Mouse (Mus musculus) layer of hippocampus, postnatal 10 days (tissue): ENCODE measurements around the gene Baiap2. TPM values are rescaled to one million over a fixed set of nuclear protein-coding genes. Genes with fewer than 3 reads are reported as not detected.

Experiments
- DNase-seq, 2 experiments: peaks; one replicate each; pipeline ENCODE4 v3.0.0; 2021; ENCODE audit warnings: low spot score in 2 of 2
- total RNA-seq, 2 experiments: library from RNA; stranded (reverse); gene quantifications; 2 replicates each; pipeline ENCODE4 v1.2.3; 2021

The Baiap2 gene
- total RNA-seq, 2 experiments from 2014 or later, result 96.2 to 102 TPM

- no peak for DNase-seq
Measured at GRCm38 (mm10) chr11:119973789-119974188, 31.2 kb downstream of the Baiap2 start.

DNA sequence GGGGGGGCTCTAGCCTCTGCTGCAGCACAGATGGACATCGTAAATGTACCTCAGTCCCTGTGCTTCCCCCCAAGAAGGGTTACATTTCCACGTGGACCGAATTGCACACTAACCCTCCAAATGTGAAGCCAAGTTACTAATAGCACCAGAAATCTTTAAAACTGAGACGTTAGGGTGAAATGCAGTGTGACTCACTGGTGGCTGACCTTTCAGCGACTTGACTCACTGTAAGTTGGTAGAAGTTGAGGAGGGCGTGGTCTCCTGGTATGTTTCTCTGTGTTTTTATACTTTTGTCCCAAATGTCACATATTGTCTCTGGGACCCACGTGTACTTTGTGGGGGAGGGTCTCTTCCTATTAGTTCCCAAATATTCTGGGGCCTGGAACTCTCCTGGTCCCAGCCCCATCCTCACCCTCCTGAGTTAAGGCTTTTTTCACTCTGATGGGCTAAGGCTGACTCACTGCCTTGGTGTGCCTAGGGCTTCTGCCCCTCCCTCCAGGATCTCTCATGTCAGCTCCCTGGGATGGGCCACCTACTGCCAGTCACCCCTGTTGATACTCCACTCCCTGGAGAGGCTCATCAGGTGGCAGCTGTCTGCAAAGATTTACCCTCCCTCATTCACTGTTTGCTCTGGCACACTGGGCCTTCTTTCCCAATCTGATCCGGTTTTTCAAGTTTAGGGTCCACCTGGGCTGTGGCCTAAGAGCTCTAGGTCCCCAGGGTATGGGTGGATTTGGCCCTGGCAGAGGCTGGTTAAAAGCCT lies 33.4 kb downstream of the Baiap2 start:
- no peak for DNase-seq

- DNase-seq, result no peak
Measured at GRCm38 (mm10) chr11:119978701-119979100, 36.1 kb downstream of the Baiap2 start.

- no peak for DNase-seq
Measured at GRCm38 (mm10) chr11:119979596-119980385, 37.2 kb downstream of the Baiap2 start.

GRCm38 (mm10) chr11:119981769-119982168 lies 39.2 kb downstream of the Baiap2 start:
- no peak for DNase-seq

DNA sequence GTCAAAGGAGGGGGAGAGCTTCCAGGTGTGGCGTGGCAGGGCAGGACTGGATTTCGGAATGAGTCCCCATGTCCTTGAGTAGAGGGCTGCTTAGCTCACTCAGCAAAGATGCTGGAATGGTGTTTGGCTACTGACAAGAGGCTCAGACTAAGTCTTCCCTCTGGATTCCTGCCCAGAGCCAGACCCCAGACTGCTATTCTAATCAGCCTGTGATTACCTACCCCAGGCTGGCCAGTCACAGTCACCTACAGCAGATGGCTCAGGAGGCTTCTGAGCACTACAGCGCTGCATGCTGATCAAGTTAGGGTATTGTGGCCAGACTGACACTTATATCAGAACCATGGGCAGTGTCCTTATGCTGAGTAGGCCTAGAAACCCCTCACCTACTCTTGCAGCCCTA lies 39.7 kb downstream of the Baiap2 start:
- DNase-seq, result no peak

- no peak for DNase-seq
Measured at GRCm38 (mm10) chr11:119983151-119983550, 40.6 kb downstream of the Baiap2 start.

DNA sequence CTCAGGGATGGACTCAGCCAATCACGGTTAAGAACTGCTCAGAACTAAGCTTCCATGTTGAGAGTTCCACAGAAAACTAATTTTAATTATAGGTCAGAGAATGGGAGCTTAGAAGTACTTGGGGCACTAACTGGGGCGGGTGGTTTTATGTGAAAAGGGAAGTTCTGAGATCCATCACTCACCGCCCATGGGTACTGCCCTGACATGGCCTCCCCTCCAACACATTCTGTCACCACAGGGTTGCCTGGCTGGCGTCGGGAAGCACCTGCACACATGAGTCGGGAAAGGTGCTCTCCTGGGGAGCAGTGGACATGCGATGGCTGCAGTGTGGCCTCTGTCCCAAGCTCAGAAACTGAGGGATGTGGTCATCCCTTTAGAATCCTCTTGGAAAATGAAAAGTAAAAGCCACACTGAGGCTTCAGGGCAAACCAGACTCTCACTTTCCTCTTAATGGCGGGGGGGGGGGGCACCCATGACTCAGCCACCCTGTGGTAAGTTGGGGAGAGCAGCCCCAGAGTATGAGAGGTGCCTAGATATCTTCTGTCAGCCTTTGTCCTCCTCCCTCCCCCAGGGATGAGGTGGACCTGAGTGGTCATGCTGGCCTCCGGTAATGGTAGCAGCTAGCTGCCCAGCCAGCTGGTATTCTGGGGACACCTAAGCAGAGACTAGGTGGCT lies 44.3 kb downstream of the Baiap2 start:
- no peak for DNase-seq

DNA sequence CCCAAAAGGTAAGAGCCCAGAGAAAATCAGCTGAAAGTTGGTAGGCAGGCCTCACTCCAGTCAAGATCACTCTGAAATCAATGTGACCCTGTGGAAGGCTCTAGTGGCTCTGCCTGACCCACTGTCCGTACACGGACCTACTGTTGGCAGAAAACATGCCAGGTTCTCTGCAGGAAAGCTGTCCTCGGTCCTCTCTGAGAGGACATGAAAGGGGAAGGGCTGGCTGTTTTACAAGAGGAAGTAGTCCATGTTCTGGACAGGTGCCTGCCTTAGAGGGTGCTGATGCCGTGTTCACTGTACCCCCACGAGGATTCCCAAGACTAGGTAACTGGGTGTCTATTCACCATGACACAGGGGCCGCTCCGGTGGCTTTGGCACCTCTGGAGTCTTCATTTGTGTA lies 45.3 kb downstream of the Baiap2 start:
- no peak for DNase-seq

- DNase-seq, result no peak
Measured at GRCm38 (mm10) chr11:119988391-119988790, 45.8 kb downstream of the Baiap2 start.

- DNase-seq, result no peak
Measured at GRCm38 (mm10) chr11:119989115-119989564, 46.6 kb downstream of the Baiap2 start.

DNA sequence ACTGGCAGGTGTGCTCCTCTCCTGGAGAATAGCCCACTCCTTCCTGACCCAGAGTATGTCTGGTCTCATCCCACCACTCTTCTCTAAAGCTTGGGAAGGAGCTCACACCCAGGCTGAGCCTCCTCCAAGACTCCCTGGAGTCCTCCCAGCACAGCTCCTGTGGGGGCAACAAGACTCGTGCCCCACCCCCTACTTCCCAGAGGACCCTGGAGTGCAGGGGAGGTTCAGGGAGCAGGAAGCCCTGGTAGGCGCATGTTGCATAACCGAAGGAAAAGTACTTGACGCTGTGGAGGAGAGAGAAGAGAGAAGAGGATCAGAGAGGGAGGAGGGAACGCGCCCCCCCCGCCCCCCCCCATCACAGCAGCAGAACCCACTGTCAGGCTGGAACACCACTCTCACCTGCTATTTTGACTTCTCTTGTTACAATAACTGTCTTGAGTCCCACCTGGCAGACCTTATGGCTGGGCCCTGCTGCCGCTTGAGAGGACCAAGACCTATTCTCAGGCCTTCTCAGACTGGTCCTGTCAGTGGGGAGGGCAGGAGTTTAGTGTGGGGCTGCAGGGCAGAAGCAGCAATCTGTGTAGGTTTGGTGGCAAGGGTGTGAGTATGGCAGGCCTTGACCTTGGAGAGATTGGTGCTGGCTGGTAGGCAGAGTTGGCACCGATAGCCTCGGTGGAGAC lies 48.2 kb downstream of the Baiap2 start:
- DNase-seq, result no peak

- peak; percentile 97 to 98 for DNase-seq
Measured at GRCm38 (mm10) chr11:119991338-119991678, 48.7 kb downstream of the Baiap2 start.

GRCm38 (mm10) chr11:119997351-119997750 lies 54.8 kb downstream of the Baiap2 start:
- DNase-seq, result no peak

DNA sequence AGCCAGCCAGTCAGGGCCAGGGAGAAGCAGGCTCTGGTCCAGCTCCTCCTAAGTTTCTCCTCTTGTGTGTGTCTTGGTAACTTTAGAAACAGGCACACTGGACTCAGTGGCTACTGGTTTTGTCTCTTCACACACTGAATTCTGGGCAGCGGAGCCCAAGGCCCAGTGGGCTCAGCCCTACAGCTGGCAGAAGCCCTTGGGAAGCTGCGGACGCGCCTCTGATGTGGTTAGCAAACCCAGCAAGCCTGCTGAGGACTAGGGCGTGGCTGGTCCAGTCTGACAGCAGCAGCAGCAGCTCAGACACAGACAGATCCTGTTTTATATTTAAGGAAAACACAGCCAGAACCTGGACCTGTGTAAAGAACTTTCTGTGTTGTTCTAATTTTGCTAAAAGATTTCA lies 59.5 kb downstream of the Baiap2 start:
- no peak for DNase-seq

DNA sequence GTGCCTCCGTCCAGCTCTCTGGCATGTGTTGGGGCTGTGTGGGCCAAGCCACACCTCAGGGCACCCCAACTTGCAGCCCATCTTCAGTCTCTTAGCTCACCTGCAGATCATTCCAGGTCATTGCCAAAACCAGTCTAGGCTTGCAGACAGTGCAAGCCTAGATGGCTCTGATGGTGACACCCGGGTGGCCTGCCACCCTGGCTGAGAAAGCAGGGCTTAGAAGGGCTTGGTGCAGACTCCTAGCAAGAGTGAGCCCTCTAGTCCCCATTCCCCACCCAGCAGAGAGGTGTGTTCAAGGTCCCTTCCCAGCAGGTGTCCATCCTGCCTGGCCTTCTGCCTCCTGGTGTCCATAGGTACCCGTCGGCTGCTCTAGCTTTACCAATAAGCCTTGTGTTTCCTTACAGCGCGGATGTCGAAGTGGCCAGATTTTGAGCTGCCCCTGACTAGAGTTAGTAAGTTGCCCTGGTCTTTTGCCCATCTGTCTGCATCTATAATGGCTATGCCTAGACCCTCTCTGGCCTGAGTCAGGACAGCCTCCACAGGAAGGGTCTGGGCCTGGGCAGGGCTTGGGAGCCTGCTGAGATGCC lies 60.2 kb downstream of the Baiap2 start:
- DNase-seq, result no peak

DNA sequence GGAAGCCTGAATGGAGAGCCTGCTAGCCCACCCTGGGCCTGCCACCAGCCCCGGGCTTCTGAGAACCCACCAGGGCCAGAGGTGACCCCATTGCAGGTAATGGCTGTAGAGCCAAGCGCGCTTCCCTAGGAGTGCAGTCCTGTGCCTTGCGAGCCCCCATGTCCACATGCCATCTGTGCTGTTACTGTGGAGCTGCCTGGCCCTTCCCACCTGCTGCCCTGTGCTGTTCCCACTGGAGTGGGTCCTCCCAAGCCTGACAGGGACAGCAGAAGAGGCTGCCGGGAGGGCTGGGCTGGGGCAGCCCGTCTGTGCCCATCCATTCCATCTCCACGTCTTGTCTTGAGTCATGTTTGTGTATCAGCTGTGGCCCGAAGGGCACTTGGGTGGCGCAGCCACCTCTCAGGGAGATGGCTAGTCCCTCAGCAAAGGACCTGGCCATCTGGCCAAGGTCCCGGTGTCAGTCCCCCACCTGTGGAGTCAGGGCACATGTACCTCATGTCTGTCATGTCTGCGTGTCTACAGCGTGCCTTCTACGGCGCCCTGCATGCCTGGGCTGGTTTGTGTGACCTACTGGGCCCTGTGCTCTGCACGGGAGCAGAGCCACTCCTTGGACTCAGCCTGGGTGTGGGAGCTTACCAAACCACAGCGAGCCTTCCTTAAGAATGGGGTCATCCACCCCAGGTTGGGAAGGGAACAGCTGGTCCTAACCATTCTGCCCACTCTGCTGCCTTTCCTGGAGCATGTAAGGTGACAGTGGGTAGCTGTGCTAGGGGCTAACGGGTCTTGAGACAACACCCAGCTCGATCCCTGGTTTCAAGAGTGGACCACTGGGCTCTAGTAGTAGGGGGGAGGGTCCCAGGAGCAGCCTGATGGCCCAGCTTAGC lies 63.1 kb downstream of the Baiap2 start:
- DNase-seq, result no peak

DNA sequence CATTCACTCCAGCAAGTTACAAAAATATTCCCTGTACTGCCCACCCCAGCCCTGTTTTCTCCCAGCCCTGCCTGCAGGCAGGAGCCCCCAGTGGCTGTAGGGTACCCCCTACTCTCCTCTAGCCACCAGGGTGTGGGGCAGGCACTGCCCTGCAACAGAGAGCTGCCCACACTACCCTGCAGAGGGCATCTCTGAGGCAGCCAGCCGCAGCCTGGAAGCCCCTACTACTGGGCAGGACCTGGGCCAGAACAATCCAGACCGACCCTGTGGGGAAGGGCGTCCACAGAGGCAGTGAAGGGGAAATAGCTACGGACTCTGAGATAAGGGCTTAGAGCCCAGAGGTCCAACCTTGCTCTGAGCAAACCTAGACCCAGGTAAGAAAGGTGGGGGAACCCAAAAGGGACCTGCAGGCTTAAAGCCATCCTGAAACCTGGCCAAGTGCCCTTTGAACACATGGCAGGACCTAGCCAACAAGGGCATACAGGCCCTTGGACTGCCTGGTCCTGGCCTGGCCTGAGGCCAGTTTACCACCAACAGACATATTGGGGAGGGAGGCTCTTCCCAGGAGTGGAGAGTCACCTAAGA lies 65.0 kb downstream of the Baiap2 start:
- DNase-seq, result no peak

- no peak for DNase-seq
Measured at GRCm38 (mm10) chr11:120008501-120008900, 65.9 kb downstream of the Baiap2 start.

- DNase-seq, result no peak
Measured at GRCm38 (mm10) chr11:120008956-120009355, 66.4 kb downstream of the Baiap2 start.
